Mouse (Mus musculus) cerebellum, adult 9-10 months (tissue): ENCODE measurements around the gene Akap13.

Experiments
- DNase-seq: peaks from one replicate; pipeline ENCODE4 v3.0.0; 2022

Akap13 gene

DNA sequence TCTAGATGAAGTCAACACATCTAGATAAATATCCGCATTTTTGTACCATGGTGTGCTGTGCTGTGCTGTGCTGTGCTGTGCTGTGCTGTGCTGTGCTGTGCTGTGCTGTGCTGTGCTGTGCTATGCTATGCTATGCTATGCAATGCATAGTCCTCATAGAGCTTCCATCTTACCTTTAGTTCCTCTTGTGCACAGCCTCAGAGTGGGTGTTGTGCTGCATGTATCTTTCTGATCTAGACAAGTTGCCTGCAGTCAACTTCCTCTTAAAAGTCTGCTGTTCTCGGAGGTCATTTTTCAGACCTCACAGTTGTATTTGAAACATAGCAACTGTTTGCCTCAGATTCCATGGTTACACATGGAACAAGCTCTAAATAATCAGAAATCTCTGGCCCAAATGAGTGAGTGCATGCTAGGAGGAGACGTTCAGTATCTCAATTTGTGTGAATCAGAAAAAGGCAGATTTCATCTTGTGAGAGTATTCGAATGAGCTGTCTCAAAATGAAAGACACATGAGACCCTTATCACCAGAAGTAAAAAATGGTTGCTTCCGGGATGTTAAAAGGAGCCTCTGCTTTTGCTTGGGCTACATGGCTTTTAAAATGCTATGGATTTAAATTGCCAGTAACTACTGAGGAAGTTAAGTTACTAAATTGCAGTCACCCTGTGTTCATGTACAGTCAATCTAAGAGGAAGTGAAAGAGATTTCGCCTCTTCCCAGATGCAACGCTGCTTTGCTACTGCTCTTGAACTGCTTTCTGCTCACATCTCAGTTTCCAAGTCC, 230.9 kb downstream of the Akap13 start:
- DNase-seq: no peak

DNA sequence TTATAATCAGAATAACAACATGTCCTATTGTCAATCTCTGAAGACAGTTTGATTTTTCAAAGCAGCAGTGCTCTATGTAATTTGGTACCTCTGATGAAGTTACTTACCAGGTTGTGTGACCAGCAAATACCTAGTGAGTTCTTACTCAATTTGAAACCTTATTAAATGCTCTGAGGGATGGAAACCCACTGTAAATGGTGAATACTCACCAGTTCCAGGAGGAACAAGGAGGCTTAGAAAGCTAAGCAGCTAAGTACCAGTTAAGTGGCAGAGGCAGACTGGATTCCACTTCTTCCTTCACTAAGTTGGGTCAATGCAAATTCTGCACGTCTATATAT, 231.5 kb downstream of the Akap13 start:
- no peak for DNase-seq

DNA sequence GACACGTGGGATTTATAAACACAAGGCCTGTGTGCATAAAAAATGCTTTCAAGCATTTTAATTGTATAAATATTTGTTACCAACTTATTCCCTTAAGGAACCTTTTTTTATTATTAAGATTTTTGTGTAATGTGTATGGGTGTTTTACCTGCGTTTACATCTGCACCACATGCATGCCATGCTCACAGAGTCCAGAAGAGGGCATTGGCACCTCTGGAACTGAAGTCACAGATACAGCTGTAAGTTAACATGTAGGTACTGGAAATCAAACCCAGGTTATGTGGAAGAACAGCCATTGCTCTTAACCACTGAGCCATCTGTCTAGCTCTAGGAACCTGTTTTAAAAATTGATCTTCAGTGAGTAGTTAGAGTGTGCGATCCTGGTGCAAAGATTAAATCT, 232.8 kb downstream of the Akap13 start:
- DNase-seq: no peak

DNA sequence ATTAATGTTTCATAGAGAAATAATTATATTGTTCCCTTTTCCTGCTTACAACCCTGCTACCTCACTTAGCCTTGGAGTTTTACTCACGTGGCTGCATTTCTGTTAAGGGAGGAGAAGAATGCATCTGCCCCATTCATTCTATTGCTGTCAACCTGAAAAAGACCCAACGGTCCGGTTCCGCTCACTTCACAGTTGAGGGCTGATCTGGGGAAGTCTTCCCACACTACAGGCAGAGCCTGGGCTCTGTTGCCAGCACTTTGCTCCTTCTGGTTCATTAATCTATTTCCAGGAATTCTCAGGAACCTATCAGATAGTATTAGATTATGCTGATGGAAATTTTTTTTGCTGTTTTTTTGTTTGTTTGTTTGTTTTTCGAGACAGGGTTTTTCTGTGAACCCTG, 239.4 kb downstream of the Akap13 start:
- DNase-seq: no peak

DNA sequence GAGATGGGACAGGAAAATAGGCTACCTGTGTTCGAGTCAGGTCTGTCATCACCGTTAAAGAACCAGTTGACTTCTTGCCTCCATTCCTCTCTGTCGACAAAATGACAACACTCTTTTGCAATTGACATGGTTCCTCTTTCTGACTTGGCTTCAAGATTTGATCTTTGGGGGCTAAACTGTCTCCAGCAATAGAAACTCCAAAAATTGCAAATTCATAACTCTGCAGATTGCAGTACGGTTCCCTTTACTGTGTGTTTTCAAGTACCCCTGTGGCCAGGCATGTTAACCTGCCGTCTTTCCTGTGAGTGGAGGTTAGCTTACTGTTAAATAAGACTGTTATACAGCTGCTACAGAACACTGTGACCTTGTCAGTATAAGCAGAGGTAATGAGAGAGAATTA, 244.5 kb downstream of the Akap13 start:
- DNase-seq: no peak

DNA sequence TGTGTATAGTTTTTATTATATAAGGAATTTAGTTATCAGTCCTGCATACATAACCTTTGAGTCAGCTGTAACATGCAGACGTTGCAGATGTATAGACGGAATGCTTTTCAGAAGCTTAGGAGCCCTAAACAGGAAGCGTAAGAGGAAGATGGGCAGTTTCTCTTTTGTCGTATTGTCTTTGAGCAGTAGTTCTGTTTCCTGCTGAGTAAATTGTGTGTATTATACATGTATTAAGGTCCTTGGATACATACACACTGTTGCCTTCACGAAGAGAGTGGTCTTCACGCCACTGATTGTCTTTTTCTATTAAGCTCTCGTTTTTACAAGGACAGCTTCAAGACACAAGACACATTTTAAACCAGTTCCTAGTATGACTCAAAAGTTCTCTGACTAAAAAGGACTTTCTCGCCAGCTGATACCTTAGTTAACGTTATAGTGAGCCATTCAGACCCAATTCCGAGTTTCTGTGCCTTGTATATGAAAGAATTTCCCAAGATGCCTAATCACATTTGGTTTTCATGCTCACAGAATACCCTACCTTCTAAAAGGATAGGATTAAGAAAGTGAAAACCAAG, 245.5 kb downstream of the Akap13 start:
- DNase-seq: no peak

DNA sequence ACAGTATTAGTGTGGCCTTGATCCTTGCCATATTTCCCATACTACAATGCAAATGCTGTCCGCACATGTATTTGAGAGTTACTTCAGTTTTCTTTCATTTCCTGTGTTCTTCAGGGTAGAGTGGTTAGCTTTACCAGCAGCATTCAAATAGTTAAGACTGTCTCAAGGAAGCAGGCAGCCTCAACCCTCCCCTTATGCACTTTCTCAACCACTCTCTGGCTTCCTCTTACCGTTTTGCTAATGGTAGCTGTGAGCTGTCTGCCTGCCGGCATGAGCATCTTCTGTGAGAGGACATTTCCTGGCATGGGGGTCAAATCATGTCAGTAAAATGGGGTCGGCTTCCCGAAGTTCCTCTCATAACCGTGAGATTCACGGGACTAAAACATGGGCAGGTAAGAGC, 246.4 kb downstream of the Akap13 start:
- DNase-seq: no peak

DNA sequence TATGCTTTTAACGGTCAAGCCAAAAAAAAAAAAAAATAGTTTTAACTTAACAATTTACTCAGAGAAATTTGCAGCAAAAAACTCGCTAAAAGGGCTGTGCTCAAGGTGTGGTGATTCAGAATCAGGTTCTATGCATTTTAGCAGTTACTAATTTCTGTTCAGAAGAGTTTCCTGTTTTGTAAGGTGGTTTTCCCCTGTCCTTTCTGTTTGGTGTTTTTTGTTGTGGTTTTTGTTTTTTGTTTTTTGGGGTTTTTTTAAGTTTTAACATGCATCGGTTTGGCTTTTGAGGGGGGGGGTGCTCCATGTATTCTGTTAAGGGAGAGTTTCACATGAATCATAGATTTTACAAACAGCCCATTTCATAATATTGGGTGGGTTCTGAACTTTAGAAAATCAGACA, 247.0 kb downstream of the Akap13 start:
- no peak for DNase-seq

DNA sequence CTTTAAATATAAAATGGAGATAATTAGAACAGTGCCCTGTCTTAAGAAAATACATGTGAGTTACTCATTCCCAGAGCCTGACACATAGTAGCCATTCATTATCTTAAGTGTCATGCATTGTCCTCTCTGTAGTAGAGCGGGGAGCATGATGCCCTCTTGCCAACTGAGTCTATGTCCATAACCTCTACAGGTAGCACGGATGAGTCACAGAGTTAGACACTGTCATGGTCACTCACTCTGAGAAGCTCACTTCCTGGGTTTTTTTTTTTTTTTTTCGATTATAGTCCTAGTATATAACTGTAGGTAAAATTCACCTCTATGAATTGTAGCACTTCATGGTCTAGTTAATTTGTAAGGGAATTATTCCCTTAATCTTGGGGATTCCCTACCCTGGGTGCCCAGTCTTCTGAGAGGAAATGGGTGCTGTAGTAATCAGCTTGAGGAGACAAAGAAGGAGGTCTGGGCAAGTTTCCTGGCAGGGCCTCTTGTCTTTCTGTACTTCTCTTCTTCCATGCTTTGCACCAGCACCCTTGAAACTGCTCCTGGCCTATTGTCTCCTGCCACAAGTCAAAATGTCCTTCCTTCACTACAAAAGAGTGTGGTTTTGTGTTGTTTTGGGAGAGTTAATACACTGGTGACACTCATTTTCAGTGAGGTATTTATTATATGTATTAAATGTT, 247.8 kb downstream of the Akap13 start:
- no peak for DNase-seq

DNA sequence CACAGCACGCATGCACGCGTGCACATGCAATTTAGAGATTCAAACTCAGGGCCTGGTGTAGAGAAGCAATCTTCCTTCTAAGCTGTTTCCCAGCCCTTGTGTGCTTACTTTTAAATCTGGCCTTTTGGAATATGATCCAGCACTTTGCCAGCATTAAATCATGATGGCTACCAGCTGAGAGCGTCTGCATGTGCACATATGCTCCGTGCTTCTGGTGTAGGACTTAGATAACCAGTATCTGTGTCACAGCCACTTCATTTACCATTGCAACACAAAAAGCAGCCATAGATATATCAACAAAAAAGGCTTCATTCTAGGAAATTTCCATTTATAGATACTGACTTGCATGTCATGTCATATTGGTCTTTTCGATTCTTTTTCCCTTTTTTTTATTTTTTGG, 249.5 kb downstream of the Akap13 start:
- DNase-seq: no peak

DNA sequence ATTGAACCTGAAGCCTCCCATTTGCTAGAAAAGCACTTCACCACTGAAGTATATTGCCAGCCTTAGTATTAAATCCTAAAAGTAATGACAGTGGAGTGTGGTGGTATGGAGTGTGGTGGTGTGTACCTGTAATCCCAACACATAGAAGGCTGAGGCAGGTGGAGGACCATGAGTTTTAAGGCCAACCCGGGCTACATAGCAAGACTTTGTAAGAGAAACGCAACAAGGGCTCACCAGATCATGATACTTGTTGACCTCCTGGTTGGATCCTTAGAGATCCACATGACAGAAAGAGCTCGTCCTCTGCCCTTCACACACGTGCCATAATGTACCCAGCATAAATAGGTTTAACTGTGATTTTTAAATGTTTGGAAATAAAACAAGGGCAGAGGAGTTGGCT, 254.6 kb downstream of the Akap13 start:
- no peak for DNase-seq

DNA sequence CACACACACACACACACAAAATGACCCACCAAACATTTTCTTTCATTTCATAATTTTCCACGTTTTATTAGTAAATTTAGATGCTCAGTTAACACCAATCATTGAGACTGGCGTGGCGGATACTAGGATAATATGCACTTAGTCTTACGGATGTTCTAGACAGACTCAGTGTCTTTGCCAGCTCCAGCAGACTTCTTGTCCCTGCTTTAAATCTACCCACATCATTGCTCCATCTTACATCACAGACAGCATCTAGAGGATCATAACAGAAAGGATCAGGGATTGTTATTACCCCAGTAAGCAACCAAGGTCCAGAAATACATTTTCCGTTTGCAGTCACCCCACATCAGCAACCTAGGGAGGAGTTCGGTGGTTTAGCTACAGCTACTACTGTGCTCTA, 255.6 kb downstream of the Akap13 start:
- no peak for DNase-seq

DNA sequence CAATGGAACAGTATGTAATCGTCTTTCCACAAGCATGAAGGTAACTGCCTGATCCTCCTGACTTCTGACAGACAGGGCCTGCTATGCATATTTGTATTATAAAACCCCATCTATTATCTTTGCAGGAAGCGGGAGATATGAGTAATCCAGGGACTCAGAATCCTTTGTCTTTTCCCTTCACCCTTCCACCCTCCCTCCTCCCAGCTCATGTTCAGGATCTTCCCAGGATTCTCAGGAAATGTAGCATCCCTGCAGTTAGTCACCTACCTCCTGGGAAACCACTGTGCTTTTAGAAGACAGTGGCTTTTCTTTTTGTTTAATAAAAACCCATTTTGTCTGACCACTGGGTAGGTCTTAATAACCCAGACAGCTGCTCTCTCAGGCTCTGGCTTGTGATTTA, 256.1 kb downstream of the Akap13 start:
- DNase-seq: no peak

DNA sequence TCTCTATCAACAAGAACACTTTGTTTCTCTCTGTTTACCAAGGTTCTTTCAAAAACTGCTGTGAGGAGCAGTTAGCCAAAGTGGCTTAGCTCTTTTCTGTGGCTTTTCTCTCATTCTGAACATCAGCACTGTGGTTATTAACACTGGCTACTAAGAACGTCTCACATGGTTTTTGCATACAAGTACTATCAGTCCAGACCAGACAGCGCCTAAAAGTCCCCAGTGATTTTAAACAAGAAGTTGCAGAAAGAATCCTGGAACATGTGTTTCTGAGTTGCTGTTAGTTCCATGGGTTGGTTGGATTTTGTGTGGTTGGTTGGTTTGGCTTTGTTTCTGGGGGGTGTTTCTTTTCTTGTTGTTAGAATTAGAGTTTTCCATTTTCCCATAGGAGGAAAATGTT, 257.5 kb downstream of the Akap13 start:
- no peak for DNase-seq

DNA sequence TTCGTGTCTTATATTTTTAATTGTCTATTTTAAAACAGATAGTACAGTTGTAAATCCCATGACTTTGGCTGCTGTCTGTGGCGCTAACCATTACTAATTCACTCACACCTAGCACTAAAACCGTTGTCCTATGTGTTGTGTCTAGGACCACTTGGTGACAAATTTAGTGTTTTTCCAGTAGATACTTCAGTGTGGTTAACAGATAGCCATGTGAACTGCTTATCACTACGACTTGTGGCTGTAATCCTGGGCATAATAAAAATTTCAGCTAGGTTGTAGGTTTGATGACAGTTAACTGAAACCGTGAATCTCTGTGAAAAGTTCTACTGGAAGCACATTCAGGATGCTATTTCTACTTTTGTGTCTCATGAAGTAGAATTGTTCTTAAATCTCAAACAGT, 258.6 kb downstream of the Akap13 start:
- DNase-seq: no peak

DNA sequence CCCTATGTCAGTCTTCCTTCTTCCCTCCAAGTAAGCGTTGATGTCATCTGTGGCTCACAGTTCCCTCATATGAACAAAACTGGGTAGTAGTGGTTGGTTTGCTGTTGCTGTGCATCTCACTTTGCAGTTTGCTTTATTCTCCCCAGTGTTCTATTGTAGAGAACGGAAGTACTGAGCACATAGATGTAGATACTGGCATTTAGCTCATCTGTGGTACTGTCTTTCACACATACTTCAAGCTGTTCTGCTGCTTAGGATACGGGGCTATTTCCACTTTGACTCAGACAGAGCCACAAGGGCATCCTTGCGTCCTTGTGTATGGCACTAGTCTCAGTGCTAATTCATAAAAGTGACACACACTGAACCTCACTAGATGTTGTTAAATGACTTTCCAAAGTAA, 259.7 kb downstream of the Akap13 start:
- DNase-seq: no peak

DNA sequence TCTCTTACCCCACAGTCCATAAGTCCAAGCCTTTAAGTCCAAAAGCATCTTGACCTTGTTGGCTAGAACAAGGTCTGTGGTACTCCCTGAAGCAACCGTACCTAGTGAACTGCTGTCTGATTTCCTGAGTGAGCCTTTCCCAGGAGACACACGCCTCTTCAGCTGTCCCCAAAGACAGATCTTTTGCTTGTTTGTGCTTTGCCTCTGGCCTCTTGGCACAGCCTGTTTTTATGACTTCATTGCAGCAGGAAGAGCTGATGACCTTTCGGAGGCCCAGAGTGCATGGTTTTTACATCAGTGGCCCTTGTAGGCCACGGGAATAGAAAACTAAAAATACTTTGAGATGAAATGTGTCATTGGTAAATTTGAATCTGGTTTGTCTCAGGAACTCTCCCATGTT, 260.6 kb downstream of the Akap13 start:
- no peak for DNase-seq

DNA sequence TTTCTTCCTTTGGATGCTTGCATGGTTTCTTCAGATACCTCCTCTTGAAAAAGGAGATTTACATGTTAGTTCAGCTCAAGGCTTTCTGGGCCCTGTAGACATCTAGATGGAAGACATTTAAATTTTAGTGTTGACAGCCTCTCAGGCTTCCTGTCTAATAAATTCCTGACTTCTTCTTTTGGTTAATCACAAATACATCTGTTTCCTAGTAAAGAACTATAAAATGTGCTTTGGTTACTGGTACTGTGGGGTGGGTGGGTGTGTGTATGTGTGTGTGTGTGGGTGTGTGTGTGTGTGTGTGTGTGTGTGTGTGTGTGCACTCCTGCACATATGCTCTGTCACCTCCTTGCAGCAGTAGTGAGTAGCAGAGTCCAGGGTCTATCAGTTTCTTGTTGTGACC, 262.0 kb downstream of the Akap13 start:
- no peak for DNase-seq

DNA sequence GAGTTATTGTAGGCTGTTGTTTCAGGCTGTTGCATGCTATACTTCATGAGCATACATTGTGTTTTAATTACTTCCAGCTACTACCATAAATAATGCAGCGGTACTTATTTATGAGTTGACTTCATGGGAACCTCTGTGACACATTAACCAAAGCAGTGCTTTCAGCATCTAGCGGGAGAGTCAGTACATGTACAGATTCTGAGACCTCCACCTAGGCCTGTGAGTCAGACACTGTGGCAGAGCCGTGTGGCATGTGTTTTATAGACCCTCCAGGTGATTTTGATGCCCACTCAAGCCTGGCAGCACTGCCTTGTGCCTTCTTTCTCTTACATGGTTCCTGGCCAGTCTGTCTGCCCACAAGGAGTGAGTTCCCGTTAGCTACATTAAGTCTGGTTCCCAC, 266.0 kb downstream of the Akap13 start:
- no peak for DNase-seq

DNA sequence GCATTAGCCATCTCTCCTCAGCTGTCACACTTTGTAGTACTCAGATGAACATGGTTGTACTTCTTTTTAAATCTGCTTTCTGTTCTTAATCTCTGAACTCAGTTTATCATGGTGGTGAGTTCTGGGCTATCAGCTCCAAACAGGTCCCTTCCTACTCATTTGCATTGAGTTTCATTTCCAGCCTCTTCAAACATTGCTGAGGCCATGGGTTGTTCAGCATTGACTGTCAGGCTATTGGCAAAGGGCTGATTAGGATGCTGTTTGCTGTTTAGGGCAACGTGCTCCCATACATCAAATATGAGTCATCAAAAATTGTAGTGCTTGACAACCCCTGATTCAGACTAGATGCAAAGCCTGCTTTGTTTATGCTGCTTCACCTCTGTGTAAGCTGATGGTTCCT, 268.7 kb downstream of the Akap13 start:
- DNase-seq: no peak

DNA sequence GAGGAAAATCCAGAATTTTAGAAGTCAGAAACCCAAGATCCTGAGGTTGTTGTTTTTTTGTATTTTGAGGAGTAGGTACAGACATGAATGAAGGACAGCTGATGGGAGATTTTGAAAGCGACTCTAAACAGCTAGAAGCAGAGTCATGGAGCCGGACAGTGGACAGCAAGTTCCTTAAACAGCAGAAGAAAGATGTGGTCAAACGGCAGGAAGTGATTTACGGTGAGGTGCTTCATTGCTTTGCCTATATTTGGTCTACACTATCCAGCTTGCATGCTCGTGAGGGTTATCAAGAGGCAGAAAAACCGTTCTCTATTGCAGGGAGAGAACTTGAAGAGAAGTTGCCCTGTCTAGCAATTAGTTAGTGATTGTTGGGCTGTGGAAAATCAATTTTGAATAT, 270.6 kb downstream of the Akap13 start:
- no peak for DNase-seq

DNA sequence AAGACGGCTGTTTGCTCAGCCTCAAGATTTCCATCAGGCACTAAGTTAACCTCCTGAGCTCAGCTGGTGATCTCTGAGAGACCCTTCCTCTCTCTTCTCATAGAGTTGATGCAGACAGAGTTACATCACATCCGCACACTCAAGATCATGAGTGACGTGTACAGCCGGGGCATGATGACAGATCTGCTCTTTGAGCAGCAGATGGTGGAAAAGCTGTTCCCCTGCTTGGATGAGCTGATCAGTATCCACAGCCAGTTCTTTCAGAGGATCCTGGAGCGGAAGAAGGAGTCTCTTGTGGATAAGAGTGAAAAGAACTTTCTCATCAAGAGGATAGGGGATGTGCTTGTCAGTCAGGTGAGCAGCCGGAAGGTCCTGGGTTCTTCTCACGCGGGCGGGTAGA, 271.5 kb downstream of the Akap13 start:
- DNase-seq: no peak

DNA sequence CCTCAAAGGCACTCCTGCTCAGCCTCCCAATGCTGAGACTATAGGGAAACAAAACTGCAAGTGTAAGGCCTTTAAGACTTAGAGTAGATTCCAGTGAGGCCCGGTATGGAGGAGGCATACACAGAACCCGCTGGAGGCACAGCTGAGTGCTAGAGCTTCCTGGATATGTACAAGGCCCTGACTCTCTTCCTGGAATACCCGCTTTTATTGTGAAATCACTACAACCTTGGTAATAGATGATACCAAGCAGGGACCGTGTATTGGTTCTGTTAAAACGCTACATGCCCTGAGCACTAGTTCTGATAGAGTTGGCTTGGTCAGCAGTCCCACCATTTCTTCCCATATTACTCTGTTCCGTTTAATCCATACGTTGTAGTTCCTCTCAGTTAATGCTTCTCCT, 274.3 kb downstream of the Akap13 start:
- no peak for DNase-seq

DNA sequence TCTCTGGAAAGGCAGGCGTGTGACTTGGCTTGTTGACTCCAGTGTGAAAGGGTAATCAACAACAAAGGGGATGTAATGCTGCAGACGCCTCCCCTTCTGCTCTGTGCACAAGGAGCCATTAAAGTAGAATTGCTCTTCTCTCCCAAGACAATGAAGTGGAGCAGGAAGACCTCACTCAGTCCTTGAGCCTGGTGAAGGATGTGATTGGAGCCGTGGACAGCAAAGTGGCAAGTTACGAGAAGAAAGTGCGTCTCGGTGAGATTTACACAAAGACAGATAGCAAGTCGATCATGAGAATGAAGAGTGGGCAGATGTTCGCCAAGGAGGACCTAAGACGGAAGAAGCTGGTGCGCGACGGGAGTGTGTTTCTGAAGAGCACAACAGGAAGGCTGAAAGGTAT, 274.9 kb downstream of the Akap13 start:
- DNase-seq: no peak

DNA sequence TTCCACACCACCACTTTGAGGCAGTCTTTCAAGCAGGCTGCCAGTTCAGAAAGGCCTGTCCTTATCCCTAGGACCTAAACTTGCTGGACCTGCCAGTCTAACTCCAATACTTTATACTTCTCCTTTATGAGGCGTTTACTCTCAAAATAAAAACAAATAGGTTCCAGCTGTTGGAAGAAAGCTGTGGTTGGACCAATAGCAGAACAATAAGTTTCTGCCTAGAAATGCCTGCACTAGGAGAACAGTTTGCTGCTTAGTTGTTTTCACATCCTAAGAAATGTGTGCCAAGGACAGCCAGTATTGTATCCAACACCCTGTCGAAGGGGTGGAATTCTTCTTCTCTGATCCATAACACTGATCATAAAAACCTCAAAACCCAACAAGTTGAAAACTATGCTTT, 276.6 kb downstream of the Akap13 start:
- no peak for DNase-seq
